Mouse (Mus musculus): ENCODE measurements around the gene Zdhhc18. TPM values are rescaled to one million over a fixed set of nuclear protein-coding genes. Genes with fewer than 3 reads are reported as not detected.
"Not testable (repeated sequence)": the region's sequence is repeated elsewhere in the genome, so short reads cannot be mapped to it uniquely, and the experiment has no call there.

Gene Zdhhc18
- polyA plus RNA-seq, 1 experiment from 2014 or later, result 7.1 TPM

DNA sequence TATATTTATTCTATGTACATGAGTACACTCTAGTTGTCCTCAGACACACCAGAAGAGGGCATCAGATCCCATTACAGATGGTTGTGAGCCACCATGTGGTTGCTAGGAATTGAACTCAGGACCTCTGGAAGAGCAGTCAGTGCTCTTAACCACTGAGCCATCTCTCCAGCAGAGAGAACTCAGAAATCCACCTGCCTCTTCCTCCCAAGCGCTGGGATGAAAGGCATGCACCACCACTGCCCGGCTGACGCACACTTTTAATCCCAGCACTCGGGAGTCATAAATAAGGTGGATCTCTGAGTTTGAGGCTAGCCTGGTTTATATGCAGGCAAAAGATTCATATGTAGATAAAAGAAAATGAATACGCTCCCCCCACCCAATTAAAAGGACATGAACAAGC, 490 bp downstream of the Zdhhc18 start:
- H3K4me2 ChIP-seq, result peak overlapping the region; percentile 44
- not testable (repeated sequence) for H3K9me3 ChIP-seq; H3K9ac ChIP-seq (replicated peaks); H3K27me3 ChIP-seq; ATAC-seq (ENCODE audit: insufficient number of reproducible peaks, insufficient read depth, low FRiP score, low TSS enrichment, low read depth); H3K27ac ChIP-seq; H3K4me3 ChIP-seq (replicated peaks); H3K36me3 ChIP-seq; H3K4me1 ChIP-seq (replicated peaks)
- 89% methylated on average over 5 of the region's 5 CpGs for WGBS

GRCm38 (mm10) chr4:133645680-133646079, 4.3 kb downstream of the Zdhhc18 start:
- H3K4me3 ChIP-seq (replicated peaks), result no peak overlapping the region
- H3K4me2 ChIP-seq, result peak overlapping the region; percentile 32
- no peak overlapping the region for H3K27ac ChIP-seq
- no peak overlapping the region; the same call in 1 of the 2 replicates for H3K9ac ChIP-seq (replicated peaks)
- WGBS, result 33% methylated on average over 21 of the region's 21 CpGs
- H3K27me3 ChIP-seq, result no peaks in the 10 kb centered on the region; the same call in 1 of the 2 replicates
- no peaks in the 10 kb centered on the region for H3K4me1 ChIP-seq (replicated peaks)
- H3K36me3 ChIP-seq, result no peaks in the 10 kb centered on the region
- H3K9me3 ChIP-seq, result peaks cover 12% of the 10 kb centered on the region
- ATAC-seq (ENCODE audit: insufficient number of reproducible peaks, insufficient read depth, low FRiP score, low TSS enrichment, low read depth), result no peak

DNA sequence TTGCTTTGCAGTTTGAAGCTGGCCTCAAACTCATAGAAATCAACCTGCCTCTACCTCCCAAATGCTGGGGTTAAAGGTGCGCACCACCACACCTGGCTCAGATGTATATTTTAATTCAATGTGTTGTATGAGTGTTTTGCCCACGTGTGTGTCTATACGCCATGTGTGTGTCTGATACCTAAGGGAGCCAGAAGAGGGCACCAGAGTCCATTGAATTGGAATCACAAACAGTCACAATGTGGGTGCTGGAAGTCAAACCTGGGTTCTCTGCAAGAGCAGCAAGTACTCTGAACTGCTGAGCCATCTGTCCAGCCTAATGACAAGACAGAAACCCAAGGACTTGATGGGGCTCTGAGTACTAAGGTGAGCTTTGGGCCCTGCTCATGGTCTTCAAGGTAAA, 4.8 kb downstream of the Zdhhc18 start:
- Histone ChIP-seq H3K27ac (no peak overlapping the region), H3K4me2 (peak overlapping the region; percentile 32; the same call in 1 of the 2 replicates), H3K4me1 (replicated peaks) (no peaks in the 10 kb centered on the region), H3K27me3 (no peaks in the 10 kb centered on the region; the same call in 1 of the 2 replicates), H3K9ac (replicated peaks) (no peak overlapping the region), H3K9me3 (peaks cover 12% of the 10 kb centered on the region), H3K4me3 (replicated peaks) (no peak overlapping the region), H3K36me3 (no peaks in the 10 kb centered on the region)
- no peak for ATAC-seq (ENCODE audit: insufficient number of reproducible peaks, insufficient read depth, low FRiP score, low TSS enrichment, low read depth)
- whole genome bisulfite sequencing, result 84% methylated on average over 3 of the region's 3 CpGs

DNA sequence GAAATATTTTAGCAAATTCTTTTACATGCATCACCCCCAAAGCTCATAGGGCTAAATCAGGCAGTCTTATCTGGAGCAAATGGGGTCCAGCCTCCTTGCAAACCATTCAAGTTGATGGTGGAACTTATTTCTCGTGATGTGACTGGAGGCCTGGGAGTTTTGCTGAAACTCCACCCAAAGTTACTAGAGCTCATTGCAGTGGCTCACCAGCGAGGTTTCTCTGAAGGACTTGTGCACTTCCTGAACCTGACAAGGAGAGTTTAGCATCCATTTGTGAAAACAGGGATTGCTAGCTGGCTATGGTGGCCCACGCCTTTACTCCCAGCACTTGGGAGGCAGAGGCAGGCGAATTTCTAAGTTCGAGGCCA, 15.9 kb downstream of the Zdhhc18 start:
- ATAC-seq (ENCODE audit: insufficient number of reproducible peaks, insufficient read depth, low FRiP score, low TSS enrichment, low read depth), result no peak
- H3K36me3 ChIP-seq, result peaks cover 8% of the 10 kb centered on the region; the same call in 1 of the 2 replicates
- no peak overlapping the region for H3K4me3 ChIP-seq (replicated peaks)
- 84% methylated on average over 5 of the region's 5 CpGs for WGBS
- H3K4me2 ChIP-seq, result no peak overlapping the region
- H3K9me3 ChIP-seq, result no peaks in the 10 kb centered on the region
- peaks cover 23% of the 10 kb centered on the region for H3K4me1 ChIP-seq (replicated peaks)
- H3K27me3 ChIP-seq, result no peaks in the 10 kb centered on the region
- no peak overlapping the region for H3K27ac ChIP-seq
- H3K9ac ChIP-seq (replicated peaks), result no peak overlapping the region

DNA sequence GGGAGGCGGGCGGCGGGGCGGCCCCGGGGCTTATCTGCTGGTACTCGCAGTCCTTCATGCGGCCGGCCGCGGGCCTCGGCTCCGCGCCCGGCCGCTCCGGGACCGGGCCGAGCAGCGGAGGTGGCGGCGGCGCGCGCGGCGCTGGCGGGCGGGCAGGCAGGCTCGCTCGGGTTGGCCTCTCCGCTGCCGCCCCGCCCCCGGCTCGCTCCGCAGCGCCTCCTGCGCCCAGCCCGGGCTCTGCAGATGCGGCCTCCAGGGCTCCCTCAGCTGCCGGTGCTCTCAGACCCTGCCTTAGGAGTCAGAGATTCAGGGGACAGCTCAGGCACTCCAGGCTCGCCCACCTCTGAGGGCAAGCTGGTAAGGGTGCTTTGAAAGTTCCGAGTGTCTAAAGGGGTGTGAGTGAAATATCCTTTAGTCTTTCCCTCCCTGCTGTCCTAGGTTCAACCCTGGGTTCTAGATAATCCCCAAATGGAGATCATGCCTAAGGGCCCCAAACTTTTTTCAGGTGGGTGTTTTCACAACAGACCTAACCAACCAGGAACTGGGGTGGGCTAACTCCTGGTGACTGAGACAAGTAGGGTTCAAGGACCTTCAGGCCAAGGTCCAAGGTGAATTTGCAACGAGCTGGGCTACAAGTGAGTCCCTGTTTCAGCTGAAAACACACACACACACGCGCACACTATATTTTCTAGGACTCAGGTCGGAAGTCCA, 16.5 kb downstream of the Zdhhc18 start:
- H3K9ac ChIP-seq (replicated peaks), result peak overlapping the region; percentile 89
- no peaks in the 10 kb centered on the region for H3K27me3 ChIP-seq
- ATAC-seq (ENCODE audit: insufficient number of reproducible peaks, insufficient read depth, low FRiP score, low TSS enrichment, low read depth), result peak; percentile 61
- peak overlapping the region; percentile 72 for H3K4me2 ChIP-seq
- H3K36me3 ChIP-seq, result peaks cover 8% of the 10 kb centered on the region; the same call in 1 of the 2 replicates
- WGBS, result 14% methylated on average over 24 of the region's 47 CpGs
- peaks cover 23% of the 10 kb centered on the region for H3K4me1 ChIP-seq (replicated peaks)
- peak overlapping the region; percentile 86 for H3K4me3 ChIP-seq (replicated peaks)
- no peaks in the 10 kb centered on the region for H3K9me3 ChIP-seq
- 0 out of 2 replicates have a peak overlapping the region, but pooled peaks have one; percentile 69 for H3K27ac ChIP-seq

DNA sequence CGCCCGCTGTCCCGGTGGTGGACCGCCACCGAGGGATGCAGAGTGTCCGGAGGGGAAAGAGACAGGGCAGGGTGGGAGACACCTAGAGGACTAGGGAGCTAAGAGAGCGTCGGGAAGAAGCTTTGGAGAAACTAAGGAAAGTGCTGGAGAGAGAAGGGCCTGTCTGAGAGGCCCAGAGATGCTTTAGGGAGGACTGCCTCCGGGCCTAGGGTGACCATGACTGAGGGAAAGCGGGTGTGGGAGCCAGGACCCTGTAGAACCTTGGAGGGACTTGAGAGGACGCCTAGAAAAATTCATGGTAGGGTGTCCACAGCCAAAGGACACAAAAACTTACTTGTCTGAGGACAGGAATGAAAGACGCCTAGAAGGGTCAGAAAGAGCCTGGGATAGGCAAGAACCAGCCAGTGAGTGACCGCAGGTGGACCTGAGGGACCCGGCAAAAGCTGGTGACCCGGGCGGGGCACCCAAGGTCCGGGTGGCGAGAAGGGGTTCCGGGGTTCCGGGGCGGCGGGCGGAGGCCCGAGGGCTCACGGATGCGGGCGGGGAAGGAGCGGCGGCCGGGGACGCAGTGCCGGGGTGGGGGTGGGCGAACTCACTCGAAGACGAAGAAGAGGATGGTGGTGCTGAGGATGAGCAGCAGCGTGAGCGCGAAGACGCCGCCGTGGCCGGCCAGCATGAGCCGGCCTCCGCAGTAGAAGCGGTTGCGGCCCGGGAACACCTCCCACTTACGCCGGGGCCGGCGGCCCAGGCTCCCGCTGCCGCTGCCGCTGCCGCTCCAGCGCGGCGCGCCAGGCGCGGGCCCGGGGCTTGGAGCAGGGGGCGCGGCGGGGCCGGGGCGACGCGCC, 17.2 kb downstream of the Zdhhc18 start:
- Histone ChIP-seq H3K36me3 (peaks cover 8% of the 10 kb centered on the region; the same call in 1 of the 2 replicates), H3K4me2 (peak overlapping the region; percentile 72), H3K9me3 (no peaks in the 10 kb centered on the region), H3K27ac (peak overlapping the region; percentile 69; the same call in 1 of the 2 replicates), H3K9ac (replicated peaks) (peak overlapping the region; percentile 89), H3K4me3 (replicated peaks) (peak overlapping the region; percentile 86), H3K27me3 (no peaks in the 10 kb centered on the region), H3K4me1 (replicated peaks) (peaks cover 23% of the 10 kb centered on the region)
- WGBS, result 2% methylated on average over 56 of the region's 69 CpGs
- peak; percentile 60 for ATAC-seq (ENCODE audit: insufficient number of reproducible peaks, insufficient read depth, low FRiP score, low TSS enrichment, low read depth)

DNA sequence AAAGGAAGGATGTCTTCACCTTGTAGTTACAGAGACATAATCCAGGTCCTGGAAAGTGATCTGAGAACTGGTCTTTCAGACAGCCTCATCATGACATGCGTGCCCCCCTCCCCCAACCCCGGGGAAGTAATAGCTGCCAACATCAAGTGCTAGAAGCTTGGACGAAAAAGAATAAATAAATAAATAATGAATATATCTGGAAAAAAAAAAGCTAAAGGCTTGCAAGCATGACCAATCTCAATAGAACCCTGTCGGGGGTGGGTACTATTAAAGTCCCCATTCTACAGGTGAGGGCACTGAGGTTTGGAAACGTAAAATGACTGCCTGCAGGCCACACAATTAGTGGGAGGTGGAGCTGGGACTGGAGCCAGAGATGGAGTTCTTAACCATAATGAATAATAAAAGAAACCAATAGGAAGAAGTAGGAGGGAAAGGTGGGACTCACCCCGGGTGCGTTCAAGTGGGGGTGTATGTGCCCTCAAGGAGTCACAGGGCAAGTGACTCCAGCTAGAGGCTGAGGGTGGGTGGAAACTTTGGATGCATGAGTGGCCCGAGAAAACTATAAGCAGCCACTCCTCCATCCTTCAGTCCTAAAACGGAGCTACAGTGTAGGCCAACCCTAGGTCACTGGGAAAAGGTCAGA, 18.1 kb downstream of the Zdhhc18 start:
- H3K36me3 ChIP-seq, result peaks cover 11% of the 10 kb centered on the region
- ATAC-seq (ENCODE audit: insufficient number of reproducible peaks, insufficient read depth, low FRiP score, low TSS enrichment, low read depth), result no peak
- no peak overlapping the region for H3K27ac ChIP-seq

GRCm38 (mm10) chr4:133631071-133631768, 18.7 kb downstream of the Zdhhc18 start:
- H3K4me2 ChIP-seq, result 0 out of 2 replicates have a peak overlapping the region, but pooled peaks have one; percentile 72
- H3K9ac ChIP-seq (replicated peaks), result peak overlapping the region; percentile 6; the same call in 1 of the 2 replicates
- H3K27ac ChIP-seq, result no peak overlapping the region
- no peak overlapping the region for H3K4me3 ChIP-seq (replicated peaks)
- H3K27me3 ChIP-seq, result no peaks in the 10 kb centered on the region
- 82% methylated on average over 14 of the region's 14 CpGs for WGBS
- H3K36me3 ChIP-seq, result peaks cover 17% of the 10 kb centered on the region
- H3K9me3 ChIP-seq, result no peaks in the 10 kb centered on the region
- H3K4me1 ChIP-seq (replicated peaks), result peaks cover 23% of the 10 kb centered on the region
- ATAC-seq (ENCODE audit: insufficient number of reproducible peaks, insufficient read depth, low FRiP score, low TSS enrichment, low read depth), result no peak

More for the DNA sequence above, 18.1 kb downstream of the Zdhhc18 start:
- Histone ChIP-seq H3K27me3 (no peaks in the 10 kb centered on the region), H3K9ac (replicated peaks) (peak overlapping the region; percentile 89), H3K4me1 (replicated peaks) (peaks cover 23% of the 10 kb centered on the region), H3K9me3 (no peaks in the 10 kb centered on the region), H3K4me2 (peak overlapping the region; percentile 72), H3K4me3 (replicated peaks) (peak overlapping the region; percentile 86)
- WGBS, result 46% methylated on average over 9 of the region's 9 CpGs

DNA sequence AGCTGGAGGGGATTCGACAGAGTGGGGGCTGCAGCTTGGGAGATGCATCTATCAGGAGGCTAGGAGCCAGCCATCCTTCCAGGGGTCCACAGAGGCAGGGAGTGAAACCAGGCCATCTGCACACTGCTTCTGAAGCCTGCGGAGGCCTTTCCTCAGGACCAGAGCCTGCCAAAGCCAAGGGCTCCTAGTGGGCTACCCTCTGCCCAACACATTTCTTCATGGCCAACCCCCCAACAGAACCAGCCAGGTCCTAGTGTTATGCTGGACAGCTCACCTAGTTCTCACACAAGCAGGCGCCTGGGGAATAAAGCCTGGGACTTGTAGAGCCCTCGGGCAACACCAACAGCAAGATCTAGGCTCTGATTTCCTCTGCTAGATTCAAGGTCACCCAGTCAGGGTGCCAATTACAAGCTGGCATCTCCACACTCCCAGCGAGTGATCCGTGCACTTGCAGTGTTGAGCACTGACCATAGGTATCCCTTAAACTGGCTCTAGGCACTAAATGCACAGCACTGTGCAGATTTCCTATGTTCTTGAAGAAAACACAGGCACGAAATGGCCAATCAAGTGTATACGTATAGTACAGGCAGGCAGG, 19.5 kb downstream of the Zdhhc18 start:
- Histone ChIP-seq H3K4me1 (replicated peaks) (peaks cover 23% of the 10 kb centered on the region), H3K27ac (no peak overlapping the region), H3K9ac (replicated peaks) (0 out of 2 replicates have a peak overlapping the region, but pooled peaks have one; percentile 6), H3K4me3 (replicated peaks) (no peak overlapping the region), H3K27me3 (no peaks in the 10 kb centered on the region), H3K4me2 (no peak overlapping the region), H3K36me3 (peaks cover 25% of the 10 kb centered on the region), H3K9me3 (no peaks in the 10 kb centered on the region)
- ATAC-seq (ENCODE audit: insufficient number of reproducible peaks, insufficient read depth, low FRiP score, low TSS enrichment, low read depth), result no peak
- 92% methylated on average over 8 of the region's 8 CpGs for WGBS

DNA sequence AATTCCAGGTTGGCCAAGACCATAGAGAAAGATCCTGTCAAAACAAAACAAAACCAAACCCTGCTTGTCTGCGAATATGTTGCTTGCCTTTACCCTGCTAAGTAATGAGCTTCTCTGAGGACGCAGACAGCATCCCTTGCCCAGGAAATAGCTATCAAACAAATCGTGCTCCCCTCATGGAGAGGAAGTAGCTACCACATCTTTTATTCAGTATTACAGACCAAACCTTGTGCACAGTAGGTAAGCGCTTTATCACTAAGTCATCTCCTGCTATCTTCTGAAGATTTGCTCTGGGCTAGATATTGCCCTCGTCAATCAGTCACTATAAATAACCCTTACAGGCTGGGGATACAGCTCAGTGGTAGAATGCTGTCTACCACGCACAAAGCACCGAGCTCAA, 20.8 kb downstream of the Zdhhc18 start:
- ATAC-seq (ENCODE audit: insufficient number of reproducible peaks, insufficient read depth, low FRiP score, low TSS enrichment, low read depth), result no peak
- H3K4me3 ChIP-seq (replicated peaks), result no peak overlapping the region
- peaks cover 23% of the 10 kb centered on the region for H3K4me1 ChIP-seq (replicated peaks)
- H3K9me3 ChIP-seq, result no peaks in the 10 kb centered on the region
- 83% methylated on average over 7 of the region's 7 CpGs for WGBS
- no peak overlapping the region for H3K27ac ChIP-seq
- H3K4me2 ChIP-seq, result no peak overlapping the region
- H3K36me3 ChIP-seq, result peaks cover 36% of the 10 kb centered on the region
- no peak overlapping the region for H3K9ac ChIP-seq (replicated peaks)
- H3K27me3 ChIP-seq, result no peaks in the 10 kb centered on the region

Measured in limb, embryonic 12.5 days (tissue).